Mouse (Mus musculus): Measurements from ENCODE around the gene Usp30. TPM values are rescaled to one million over a fixed set of nuclear protein-coding genes. Genes with fewer than 3 reads are reported as not detected.

The Usp30 gene
- polyA plus RNA-seq, 1 experiment from 2014 or later, result 17.1 TPM

- H3K9me3 ChIP-seq, result no peaks in the 10 kb centered on the region
- H3K27ac ChIP-seq, result no peak overlapping the region
- no peak overlapping the region for H3K4me2 ChIP-seq (replicated peaks)
- H3K4me1 ChIP-seq, result peaks cover 4% of the 10 kb centered on the region; the same call in 1 of the 2 replicates
- no peak for ATAC-seq (ENCODE audit: insufficient number of reproducible peaks, insufficient read depth, low FRiP score, low TSS enrichment)
- no peak overlapping the region for H3K9ac ChIP-seq
- H3K27me3 ChIP-seq, result no peaks in the 10 kb centered on the region
- H3K36me3 ChIP-seq, result no peaks in the 10 kb centered on the region
- 76% methylated on average over 4 of the region's 4 CpGs for whole genome bisulfite sequencing
- H3K4me3 ChIP-seq, result no peak overlapping the region
Observed at GRCm38 (mm10) chr5:114043800-114044199, 21.5 kb upstream of the Usp30 start.

DNA sequence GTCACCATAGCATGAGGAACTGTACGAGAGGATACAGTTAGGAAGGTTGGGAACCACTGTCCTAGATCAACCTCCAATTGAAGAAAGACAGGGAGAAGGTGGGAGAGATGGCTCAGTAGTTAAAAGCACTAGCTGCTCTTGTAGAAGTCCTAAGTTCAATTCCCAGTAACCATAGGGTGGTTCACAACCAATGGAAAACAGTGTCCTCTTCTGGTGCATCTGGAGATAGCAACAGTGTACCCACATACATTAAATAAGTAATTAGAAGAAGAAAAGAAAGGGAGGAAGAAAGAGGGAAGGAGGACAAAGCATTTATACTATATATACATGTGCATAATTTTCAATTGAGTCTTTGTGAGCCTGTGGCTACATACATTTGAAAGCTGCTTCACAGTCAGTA lies 20.1 kb upstream of the Usp30 start:
- Histone ChIP-seq H3K9me3 (no peaks in the 10 kb centered on the region), H3K4me1 (peaks cover 4% of the 10 kb centered on the region; the same call in 1 of the 2 replicates), H3K27ac (no peak overlapping the region), H3K27me3 (no peaks in the 10 kb centered on the region), H3K9ac (no peak overlapping the region), H3K4me2 (replicated peaks) (no peak overlapping the region), H3K4me3 (no peak overlapping the region), H3K36me3 (no peaks in the 10 kb centered on the region)
- ATAC-seq (ENCODE audit: insufficient number of reproducible peaks, insufficient read depth, low FRiP score, low TSS enrichment), result no peak
- WGBS, result 67% methylated on average over 1 of the region's 1 CpGs

- H3K9ac ChIP-seq, result no peak overlapping the region
- no peak for ATAC-seq (ENCODE audit: insufficient number of reproducible peaks, insufficient read depth, low FRiP score, low TSS enrichment)
- H3K27ac ChIP-seq, result no peak overlapping the region
- H3K4me2 ChIP-seq (replicated peaks), result no peak overlapping the region
- peaks cover 4% of the 10 kb centered on the region; the same call in 1 of the 2 replicates for H3K4me1 ChIP-seq
- no peaks in the 10 kb centered on the region for H3K27me3 ChIP-seq
- no peaks in the 10 kb centered on the region for H3K9me3 ChIP-seq
- H3K36me3 ChIP-seq, result no peaks in the 10 kb centered on the region
- no peak overlapping the region for H3K4me3 ChIP-seq
- WGBS, result 80% methylated on average over 3 of the region's 3 CpGs
Observed at GRCm38 (mm10) chr5:114046151-114046550, 19.1 kb upstream of the Usp30 start.

DNA sequence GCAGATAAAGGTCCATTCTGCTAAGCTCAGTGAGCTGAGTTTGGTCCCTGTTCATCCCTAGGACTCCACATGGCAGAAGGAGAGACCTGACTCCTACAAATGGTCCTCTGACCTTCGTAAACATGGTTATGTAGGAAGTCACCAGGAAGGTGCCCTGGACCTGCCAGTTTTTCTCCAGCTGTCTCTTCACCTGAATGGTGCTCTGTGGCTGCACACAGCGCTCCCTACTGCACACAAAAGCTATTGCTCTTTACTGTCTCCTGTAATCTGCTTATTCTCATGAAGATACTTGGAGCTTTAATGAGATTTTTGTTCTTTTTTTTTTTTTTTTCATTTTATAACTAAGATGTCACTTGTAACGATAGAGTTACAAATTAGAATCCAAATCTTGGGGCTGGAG lies 18.7 kb upstream of the Usp30 start:
- 61% methylated on average over 3 of the region's 3 CpGs for WGBS
- no peak for ATAC-seq (ENCODE audit: insufficient number of reproducible peaks, insufficient read depth, low FRiP score, low TSS enrichment)
- no peak overlapping the region for H3K4me3 ChIP-seq

GRCm38 (mm10) chr5:114047182-114047581 lies 18.1 kb upstream of the Usp30 start:
- Histone ChIP-seq H3K4me2 (replicated peaks) (no peak overlapping the region), H3K27ac (no peak overlapping the region), H3K36me3 (no peaks in the 10 kb centered on the region), H3K9ac (no peak overlapping the region), H3K4me3 (no peak overlapping the region), H3K9me3 (no peaks in the 10 kb centered on the region), H3K27me3 (no peaks in the 10 kb centered on the region), H3K4me1 (peaks cover 4% of the 10 kb centered on the region; the same call in 1 of the 2 replicates)
- WGBS, result 78% methylated on average over 5 of the region's 5 CpGs
- ATAC-seq (ENCODE audit: insufficient number of reproducible peaks, insufficient read depth, low FRiP score, low TSS enrichment), result no peak

More for the DNA sequence above, 18.7 kb upstream of the Usp30 start:
- Histone ChIP-seq H3K9ac (no peak overlapping the region), H3K9me3 (no peaks in the 10 kb centered on the region), H3K4me2 (replicated peaks) (no peak overlapping the region), H3K27me3 (no peaks in the 10 kb centered on the region), H3K27ac (no peak overlapping the region), H3K4me1 (peaks cover under 1% of the 10 kb centered on the region; the same call in 1 of the 2 replicates), H3K36me3 (no peaks in the 10 kb centered on the region)

DNA sequence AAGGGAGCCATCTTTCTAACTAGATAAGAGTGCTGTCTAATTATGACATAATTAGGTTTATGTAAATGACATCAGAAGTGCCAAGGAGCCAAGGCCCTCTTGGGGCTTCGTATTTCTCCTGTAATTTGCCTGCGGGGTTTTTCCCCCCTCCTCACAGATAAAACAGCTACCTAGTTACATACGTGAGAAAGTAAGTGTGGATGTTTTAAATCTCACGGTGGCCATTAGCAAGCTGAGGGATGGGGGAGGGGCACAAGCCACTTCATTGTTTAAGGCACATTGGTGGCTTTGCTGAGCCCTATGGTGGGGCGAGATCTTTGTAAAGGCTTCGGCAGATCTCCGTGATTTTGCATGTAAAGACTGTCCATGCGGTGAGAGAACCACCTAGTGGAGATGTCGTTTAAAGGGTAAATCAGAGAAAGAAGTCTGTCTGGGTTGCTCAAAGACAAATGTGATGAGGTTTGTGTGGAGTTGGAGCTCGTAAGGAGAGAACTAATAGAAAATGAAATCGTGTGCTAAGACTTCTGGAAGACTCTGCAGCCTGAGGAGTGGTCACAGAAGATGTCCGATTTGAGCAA lies 16.4 kb upstream of the Usp30 start:
- peaks cover 5% of the 10 kb centered on the region; the same call in 1 of the 2 replicates for H3K4me1 ChIP-seq
- WGBS, result 62% methylated on average over 12 of the region's 12 CpGs
- H3K36me3 ChIP-seq, result no peaks in the 10 kb centered on the region
- no peak overlapping the region for H3K9ac ChIP-seq
- ATAC-seq (ENCODE audit: insufficient number of reproducible peaks, insufficient read depth, low FRiP score, low TSS enrichment), result no peak
- no peak overlapping the region for H3K27ac ChIP-seq
- H3K4me2 ChIP-seq (replicated peaks), result no peak overlapping the region
- no peaks in the 10 kb centered on the region for H3K27me3 ChIP-seq
- no peak overlapping the region for H3K4me3 ChIP-seq
- H3K9me3 ChIP-seq, result no peaks in the 10 kb centered on the region

DNA sequence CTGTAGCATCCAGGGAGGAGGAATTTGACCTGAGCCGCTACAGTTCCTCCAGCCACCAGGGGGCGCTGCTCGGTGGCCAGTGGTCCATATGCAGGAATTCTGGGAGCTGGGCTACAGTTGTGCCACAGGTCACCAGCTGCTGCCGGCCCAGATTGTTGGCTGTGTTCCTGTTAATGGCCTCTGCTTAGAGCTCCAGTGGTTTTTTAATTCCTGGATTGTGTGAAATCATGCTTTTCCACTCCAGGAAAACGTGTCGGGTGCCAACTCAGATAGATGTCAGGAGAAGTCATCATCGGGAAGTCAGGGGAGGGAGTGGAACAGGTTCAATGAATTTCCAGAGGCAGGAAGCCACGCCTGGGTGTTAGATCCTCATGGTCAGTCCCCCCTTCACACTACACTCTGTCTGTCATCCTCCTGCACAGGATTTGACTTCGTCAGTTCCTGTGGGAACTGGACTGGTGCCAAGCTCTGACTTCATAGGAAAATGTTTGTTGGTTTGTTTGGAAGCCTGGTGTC lies 13.0 kb upstream of the Usp30 start:
- Histone ChIP-seq H3K9me3 (no peaks in the 10 kb centered on the region), H3K36me3 (no peaks in the 10 kb centered on the region), H3K4me2 (replicated peaks) (no peak overlapping the region), H3K27me3 (no peaks in the 10 kb centered on the region), H3K4me1 (peaks cover 5% of the 10 kb centered on the region; the same call in 1 of the 2 replicates), H3K27ac (no peak overlapping the region), H3K9ac (no peak overlapping the region), H3K4me3 (no peak overlapping the region)
- no peak for ATAC-seq (ENCODE audit: insufficient number of reproducible peaks, insufficient read depth, low FRiP score, low TSS enrichment)
- WGBS, result 37% methylated on average over 9 of the region's 9 CpGs

DNA sequence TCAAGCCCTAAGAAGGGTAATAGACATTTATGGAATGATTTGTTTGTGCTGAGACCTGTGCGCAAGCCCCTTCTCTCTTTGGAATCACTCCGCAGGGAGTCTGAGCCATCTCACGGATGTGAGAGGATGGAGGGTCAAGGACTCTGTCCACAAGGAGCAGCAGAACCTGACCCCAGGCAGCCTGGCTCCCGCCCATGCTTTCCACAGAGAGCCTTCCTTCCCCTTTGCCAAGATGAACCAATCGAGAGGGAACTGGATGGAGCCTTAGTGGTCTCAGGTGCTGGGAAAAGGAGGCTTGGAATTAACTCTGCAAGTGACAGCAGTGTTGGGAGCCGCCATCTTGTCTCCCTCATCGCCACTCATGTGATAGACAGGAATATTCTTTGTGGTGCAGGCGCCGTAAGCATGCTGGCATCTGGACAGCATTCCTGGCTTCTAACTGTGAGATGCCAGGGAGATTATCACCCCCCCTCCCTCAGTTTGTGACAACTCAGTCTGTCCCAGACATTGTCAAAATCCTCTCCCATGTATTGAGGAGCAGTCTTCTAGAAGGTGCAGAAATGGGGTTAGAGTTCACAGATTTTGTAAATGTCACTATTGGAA lies 8.0 kb upstream of the Usp30 start:
- H3K4me1 ChIP-seq, result peaks cover under 1% of the 10 kb centered on the region; the same call in 1 of the 2 replicates
- H3K27ac ChIP-seq, result no peak overlapping the region
- no peak overlapping the region for H3K4me3 ChIP-seq
- H3K36me3 ChIP-seq, result no peaks in the 10 kb centered on the region
- ATAC-seq (ENCODE audit: insufficient number of reproducible peaks, insufficient read depth, low FRiP score, low TSS enrichment), result no peak
- H3K27me3 ChIP-seq, result no peaks in the 10 kb centered on the region
- H3K9ac ChIP-seq, result no peak overlapping the region
- 82% methylated on average over 9 of the region's 9 CpGs for WGBS
- H3K4me2 ChIP-seq (replicated peaks), result no peak overlapping the region
- H3K9me3 ChIP-seq, result no peaks in the 10 kb centered on the region

DNA sequence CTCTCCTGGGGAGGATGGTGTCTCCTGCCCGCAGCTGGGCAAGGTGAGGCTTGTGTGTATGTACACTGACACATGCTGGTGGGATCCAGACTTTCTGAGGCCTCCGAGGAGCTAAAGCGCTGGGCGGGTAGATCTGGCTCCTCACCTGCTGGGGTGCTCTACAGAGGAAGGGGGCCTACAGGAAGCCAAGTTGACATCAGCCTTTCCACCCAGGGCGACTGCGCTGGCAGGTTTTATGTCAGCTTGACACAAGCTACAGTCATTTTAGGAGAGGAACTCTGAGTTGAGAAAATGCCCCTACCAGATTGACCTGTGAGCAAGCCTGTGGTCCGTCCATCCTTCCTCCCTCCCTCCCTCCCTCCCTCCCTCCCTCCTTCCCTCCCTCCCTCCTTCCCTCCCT lies 3.6 kb upstream of the Usp30 start:
- Histone ChIP-seq H3K27me3 (no peaks in the 10 kb centered on the region), H3K9ac (no peak overlapping the region), H3K4me1 (no peaks in the 10 kb centered on the region), H3K9me3 (no peaks in the 10 kb centered on the region), H3K36me3 (no peaks in the 10 kb centered on the region), H3K27ac (no peak overlapping the region), H3K4me2 (replicated peaks) (no peak overlapping the region), H3K4me3 (no peak overlapping the region)
- 52% methylated on average over 7 of the region's 7 CpGs for WGBS
- ATAC-seq (ENCODE audit: insufficient number of reproducible peaks, insufficient read depth, low FRiP score, low TSS enrichment), result no peak

- Histone ChIP-seq H3K9me3 (no peaks in the 10 kb centered on the region), H3K4me3 (no peak overlapping the region), H3K36me3 (no peaks in the 10 kb centered on the region), H3K27me3 (no peaks in the 10 kb centered on the region), H3K4me2 (replicated peaks) (no peak overlapping the region), H3K9ac (no peak overlapping the region), H3K4me1 (no peaks in the 10 kb centered on the region), H3K27ac (no peak overlapping the region)
- no peak for ATAC-seq (ENCODE audit: insufficient number of reproducible peaks, insufficient read depth, low FRiP score, low TSS enrichment)
- WGBS, result 82% methylated on average over 4 of the region's 4 CpGs
Observed at GRCm38 (mm10) chr5:114063958-114064357, 1.3 kb upstream of the Usp30 start.

GRCm38 (mm10) chr5:114066601-114067000 lies 1.3 kb downstream of the Usp30 start:
- H3K36me3 ChIP-seq, result no peaks in the 10 kb centered on the region
- H3K27me3 ChIP-seq, result no peaks in the 10 kb centered on the region
- H3K4me1 ChIP-seq, result no peaks in the 10 kb centered on the region
- H3K27ac ChIP-seq, result no peak overlapping the region
- no peak overlapping the region for H3K4me2 ChIP-seq (replicated peaks)
- no peak overlapping the region for H3K4me3 ChIP-seq
- no peaks in the 10 kb centered on the region for H3K9me3 ChIP-seq
- no peak for ATAC-seq (ENCODE audit: insufficient number of reproducible peaks, insufficient read depth, low FRiP score, low TSS enrichment)
- 31% methylated on average over 6 of the region's 6 CpGs for WGBS
- no peak overlapping the region for H3K9ac ChIP-seq

DNA sequence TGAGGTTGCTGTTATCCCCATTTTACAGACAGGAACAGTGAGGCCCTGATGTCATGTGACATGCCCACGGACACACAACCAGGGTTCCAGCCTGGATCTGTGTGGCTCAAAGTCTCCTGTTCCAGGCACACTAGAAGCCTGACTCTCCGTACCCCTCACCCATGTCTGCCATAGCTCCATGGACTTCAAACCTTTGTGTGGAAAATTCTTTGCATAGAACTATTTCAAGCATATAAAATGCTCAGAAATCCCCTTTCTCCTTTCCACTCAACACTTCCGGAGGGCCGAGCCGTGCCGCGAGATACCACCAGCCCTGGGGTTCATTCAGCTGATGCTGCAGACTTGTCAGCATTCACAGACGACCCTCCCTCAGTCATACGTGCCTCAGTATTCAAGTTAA lies 2.3 kb downstream of the Usp30 start:
- Histone ChIP-seq H3K4me3 (no peak overlapping the region), H3K27me3 (no peaks in the 10 kb centered on the region), H3K27ac (no peak overlapping the region), H3K4me2 (replicated peaks) (no peak overlapping the region), H3K9ac (no peak overlapping the region), H3K9me3 (no peaks in the 10 kb centered on the region), H3K36me3 (no peaks in the 10 kb centered on the region), H3K4me1 (no peaks in the 10 kb centered on the region)
- 85% methylated on average over 9 of the region's 9 CpGs for WGBS
- no peak for ATAC-seq (ENCODE audit: insufficient number of reproducible peaks, insufficient read depth, low FRiP score, low TSS enrichment)
